Mouse (Mus musculus) bone marrow macrophage, adult 2 months (primary cell): ENCODE data around the gene Dnajc10.

Source experiments
- CTCF ChIP-seq: IDR thresholded peaks from 2 replicates; pipeline ENCODE4 v1.5.1; 2012; ENCODE audit warnings: low read depth, mild to moderate bottlenecking, low read length, moderate library complexity
- POLR2A ChIP-seq: IDR thresholded peaks from 2 replicates; pipeline ENCODE4 v1.6.1; 2012; ENCODE audit warnings: mild to moderate bottlenecking, low read depth, low read length, borderline replicate concordance

DNA sequence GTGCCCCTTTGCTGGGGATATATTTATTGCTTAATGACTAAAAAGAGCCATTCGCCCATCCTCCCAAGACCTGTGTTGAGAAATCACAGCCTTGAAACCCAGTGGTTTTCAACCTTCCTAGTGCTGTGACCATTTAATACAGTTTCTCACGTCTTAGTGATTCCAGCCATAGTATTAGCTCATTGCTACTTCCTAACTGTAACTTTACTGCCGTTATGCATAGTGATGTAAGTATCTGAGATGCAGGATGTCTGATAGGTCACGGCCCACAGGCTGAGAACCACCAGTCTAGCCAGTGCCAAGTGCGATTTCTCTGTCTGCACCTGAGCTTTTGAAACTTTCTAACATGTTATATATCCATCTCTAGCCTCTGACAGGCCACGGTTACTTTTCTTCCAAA is 12.0 kb downstream of the Dnajc10 start:
- TF ChIP-seq CTCF = no peak
- TF ChIP-seq POLR2A = no peak
